Mouse (Mus musculus) brain, embryonic 14.5 days (tissue): Measurements from ENCODE around the gene Pknox2.

ENCODE experiments used
- CTCF ChIP-seq: fragments of 200-500 bp; IDR thresholded peaks from 2 replicates; pipeline ENCODE4 v1.5.1; 2012; ENCODE audit warnings: inconsistent platforms, mild to moderate bottlenecking, moderate library complexity, borderline replicate concordance; ENCODE audit not compliant: insufficient read depth, insufficient read length; ENCODE audit errors: extremely low read depth
- POLR2A ChIP-seq: fragments of 200-500 bp; IDR thresholded peaks from 2 replicates; pipeline ENCODE4 v1.6.1; 2012; ENCODE audit warnings: mild to moderate bottlenecking, inconsistent platforms, borderline replicate concordance; ENCODE audit not compliant: poor library complexity, insufficient read depth, insufficient read length, severe bottlenecking; ENCODE audit errors: extremely low read depth

GRCm38 (mm10) chr9:37116632-37117413 lies 30.4 kb downstream of the Pknox2 start:
- TF ChIP-seq CTCF = no peak
- TF ChIP-seq POLR2A = no peak
